Mouse (Mus musculus): ENCODE results near the gene Gzmf.

DNA sequence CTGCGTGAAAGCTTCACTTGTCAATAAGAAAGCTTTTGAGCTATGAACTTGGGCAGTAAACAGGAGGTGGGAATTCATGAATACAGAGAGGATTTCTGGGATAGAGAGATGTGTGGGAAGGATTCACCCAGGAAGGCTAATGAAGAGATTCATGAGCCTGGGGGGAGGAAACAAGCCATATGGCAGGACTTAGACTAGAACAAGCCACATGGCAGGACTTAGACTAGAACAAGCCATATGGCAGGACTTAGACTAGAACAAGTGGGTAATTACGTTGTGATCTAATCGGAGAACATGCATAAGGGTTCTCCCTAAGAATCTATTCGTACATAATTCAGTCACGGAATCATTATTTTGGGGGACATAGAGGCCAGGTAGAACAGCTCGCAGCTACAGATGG, 37.8 kb downstream of the Gzmf start:
- TF ChIP-seq CTCF (IDR thresholded peaks at IDR 0.05; ENCODE audit: insufficient read depth, low read depth, low read length): no peak
- no peak for TF ChIP-seq POLR2A (IDR thresholded peaks at IDR 0.05; ENCODE audit: insufficient read depth, low read depth, low read length)

Measured in olfactory bulb, adult 2 months (tissue).